Mouse (Mus musculus) embryonic facial prominence, embryonic 15.5 days (tissue): ENCODE data around the gene 4833420G17Rik. TPM values are rescaled to one million over a fixed set of nuclear protein-coding genes. Genes with fewer than 3 reads are reported as not detected.
"Not testable (repeated sequence)": the region's sequence is repeated elsewhere in the genome, so short reads cannot be mapped to it uniquely, and the experiment has no call there.

Experiments used
- ATAC-seq: fragments of 200-750 bp; cut with Nextera tagmentation; 2 replicates; pipeline ENCODE4 v1.8.0; 2017; ENCODE audit warnings: low read depth, moderate TSS enrichment; ENCODE audit not compliant: insufficient number of reproducible peaks, low FRiP score, low TSS enrichment
- H3K27ac ChIP-seq: fragments of 300-500 bp; sonication (generic); replicated peaks from 2 replicates; pipeline ENCODE4 v1.5.1; 2015; ENCODE audit warnings: mild to moderate bottlenecking, inconsistent platforms
- H3K27me3 ChIP-seq: fragments of 300-500 bp; sonication (generic); 2 replicates; pipeline ENCODE4 v1.6.1; 2015; ENCODE audit warnings: inconsistent platforms
- H3K36me3 ChIP-seq: fragments of 300-500 bp; sonication (generic); 2 replicates; pipeline ENCODE4 v1.6.1; 2015; ENCODE audit warnings: mild to moderate bottlenecking, inconsistent platforms
- H3K4me1 ChIP-seq: fragments of 300-500 bp; sonication (generic); 2 replicates; pipeline ENCODE4 v1.6.1; 2015; ENCODE audit warnings: inconsistent platforms
- H3K4me2 ChIP-seq: fragments of 300-500 bp; sonication (generic); replicated peaks from 2 replicates; pipeline ENCODE4 v1.6.1; 2015; ENCODE audit warnings: mild to moderate bottlenecking, inconsistent platforms
- H3K4me3 ChIP-seq: fragments of 300-500 bp; sonication (generic); replicated peaks from 2 replicates; pipeline ENCODE4 v1.5.1; 2015; ENCODE audit warnings: mild to moderate bottlenecking, inconsistent platforms
- H3K9ac ChIP-seq: fragments of 300-500 bp; sonication (generic); 2 replicates; pipeline ENCODE4 v1.6.1; 2015; ENCODE audit warnings: inconsistent platforms
- H3K9me3 ChIP-seq: fragments of 300-500 bp; sonication (generic); replicated peaks from 2 replicates; pipeline ENCODE4 v1.6.1; 2016; ENCODE audit warnings: inconsistent platforms
- WGBS: fragments of 180-500 bp; shearing (Covaris S2); methylation state at CpG from one replicate; pipeline ENCODE4 v1.1.7; 2015; 5-methylcytosine and 5-hydroxymethylcytosine counted together
- polyA plus RNA-seq: library from polyadenylated mRNA; unstranded; fragments of >200 nt; fragmentation: Nextera tagmentation; extraction: Ambion mirVana; gene quantifications from 2 replicates; pipeline ENCODE4 v1.2.1, GENCODE M21; 2015

The 4833420G17Rik gene
- polyA plus RNA-seq, 1 experiment from 2014 or later, result 70.5 TPM

GRCm38 (mm10) chr13:119476631-119477030 lies 14.1 kb downstream of the 4833420G17Rik start:
- H3K36me3 ChIP-seq, result peaks cover 74% of the 10 kb centered on the region
- H3K4me1 ChIP-seq, result no peaks in the 10 kb centered on the region
- no peak overlapping the region for H3K4me2 ChIP-seq
- no peak overlapping the region for H3K4me3 ChIP-seq
- WGBS, result 90% methylated on average over 9 of the region's 9 CpGs
- ATAC-seq, result no peak
- no peaks in the 10 kb centered on the region for H3K27me3 ChIP-seq
- no peaks in the 10 kb centered on the region for H3K9me3 ChIP-seq
- no peak overlapping the region for H3K27ac ChIP-seq
- no peak overlapping the region for H3K9ac ChIP-seq

DNA sequence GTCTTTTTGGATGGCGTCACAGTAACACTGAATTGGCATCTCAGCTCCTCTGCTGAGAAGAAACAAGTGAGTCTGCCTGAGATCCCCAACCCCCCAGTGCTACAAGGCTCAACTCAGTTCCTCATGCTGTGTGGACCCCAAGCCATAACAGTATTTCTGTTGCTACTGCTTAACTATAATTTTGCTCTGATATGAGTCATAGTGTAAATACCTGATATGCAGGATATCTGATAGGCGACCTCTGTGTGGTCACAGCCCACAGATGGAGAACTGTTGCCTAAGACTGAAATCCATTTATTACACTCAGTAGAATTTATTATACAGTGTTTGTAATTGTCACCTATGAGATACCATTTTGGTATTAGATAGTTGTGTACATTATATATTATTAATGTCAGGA lies 15.2 kb downstream of the 4833420G17Rik start:
- 91% methylated on average over 2 of the region's 2 CpGs for WGBS

GRCm38 (mm10) chr13:119487354-119487753 lies 24.8 kb downstream of the 4833420G17Rik start:
- H3K9ac ChIP-seq, result no peak overlapping the region
- no peaks in the 10 kb centered on the region for H3K27me3 ChIP-seq
- peak overlapping the region; percentile 30 for H3K4me2 ChIP-seq
- H3K27ac ChIP-seq, result no peak overlapping the region
- no peaks in the 10 kb centered on the region for H3K4me1 ChIP-seq
- WGBS, result 61% methylated on average over 7 of the region's 7 CpGs
- H3K36me3 ChIP-seq, result peaks cover 34% of the 10 kb centered on the region
- peaks cover 15% of the 10 kb centered on the region for H3K9me3 ChIP-seq
- no peak overlapping the region for H3K4me3 ChIP-seq
- ATAC-seq, result no peak

More for the DNA sequence above, 15.2 kb downstream of the 4833420G17Rik start:
- Histone ChIP-seq H3K4me1 (no peaks in the 10 kb centered on the region), H3K4me2 (no peak overlapping the region), H3K36me3 (peaks cover 67% of the 10 kb centered on the region), H3K27me3 (no peaks in the 10 kb centered on the region), H3K9me3 (no peaks in the 10 kb centered on the region), H3K9ac (no peak overlapping the region), H3K27ac (no peak overlapping the region), H3K4me3 (no peak overlapping the region)
- no peak for ATAC-seq

DNA sequence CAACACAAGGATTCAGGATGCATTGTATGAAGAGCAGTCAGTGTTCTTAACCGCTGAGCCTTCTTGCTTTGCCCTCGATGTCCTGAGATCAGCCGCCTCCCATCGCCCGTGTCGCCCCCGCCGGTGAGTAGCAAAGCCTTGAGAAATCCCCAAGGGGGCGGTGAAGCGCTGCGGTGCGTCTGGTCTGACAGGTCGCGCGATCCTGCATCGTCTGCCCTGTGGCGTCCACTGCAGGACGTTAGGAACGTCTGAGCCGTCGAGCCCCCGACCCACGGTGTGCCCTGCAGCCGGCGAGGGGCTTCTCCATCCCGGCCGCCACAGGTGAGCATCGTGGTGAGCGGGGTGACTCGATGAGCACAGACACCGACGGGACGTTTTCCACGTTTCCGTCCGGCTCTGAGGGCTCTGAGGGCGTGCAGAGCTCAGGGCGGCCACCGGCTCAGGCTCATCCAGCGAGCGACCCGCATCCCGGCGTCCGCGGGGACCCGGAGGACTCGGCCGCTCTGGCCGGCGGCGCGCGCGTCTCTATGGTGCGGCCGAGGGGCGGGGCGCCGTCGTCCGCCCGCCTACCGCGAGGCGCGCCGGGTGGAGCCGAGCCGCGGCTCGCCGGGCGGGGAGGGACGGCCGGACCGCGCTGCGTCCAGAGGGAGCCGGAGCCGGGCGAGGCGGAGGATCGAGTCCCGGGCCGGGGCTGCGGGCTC lies 25.5 kb downstream of the 4833420G17Rik start, which contains the start of the genes Tmem267 and 3110070M22Rik:
Gene Tmem267 (plus strand): TSS at position 160 of the 701 bp plus-strand sequence.
Gene 3110070M22Rik (minus strand): TSS at position 504 of the 701 bp plus-strand sequence.
- Histone ChIP-seq H3K36me3 (peaks cover 32% of the 10 kb centered on the region), H3K9ac (no peak within 1 kb of the TSS), H3K27me3 (no peaks in the 10 kb centered on the region), H3K4me3 (no peak within 1 kb of the TSS), H3K9me3 (peaks cover 16% of the 10 kb centered on the region), H3K27ac (peak within 1 kb of the TSS; percentile 1; the same call in 1 of the 2 replicates), H3K4me1 (no peaks in the 10 kb centered on the region), H3K4me2 (peak within 1 kb of the TSS; percentile 30)
- WGBS, result 81% methylated on average over 87 of the region's 87 CpGs
- no peak for ATAC-seq

- not testable (repeated sequence) for H3K27me3 ChIP-seq, H3K36me3 ChIP-seq, H3K4me1 ChIP-seq, H3K27ac ChIP-seq, H3K4me2 ChIP-seq, H3K9ac ChIP-seq, H3K4me3 ChIP-seq
- 90% methylated on average over 10 of the region's 10 CpGs for WGBS
- H3K9me3 ChIP-seq, result peaks cover 20% of the 10 kb centered on the region
- ATAC-seq, result peak; percentile 6; the same call in 1 of the 2 replicates
These were observed 29.5 kb downstream of the 4833420G17Rik start for GRCm38 (mm10) chr13:119492083-119492482.

DNA sequence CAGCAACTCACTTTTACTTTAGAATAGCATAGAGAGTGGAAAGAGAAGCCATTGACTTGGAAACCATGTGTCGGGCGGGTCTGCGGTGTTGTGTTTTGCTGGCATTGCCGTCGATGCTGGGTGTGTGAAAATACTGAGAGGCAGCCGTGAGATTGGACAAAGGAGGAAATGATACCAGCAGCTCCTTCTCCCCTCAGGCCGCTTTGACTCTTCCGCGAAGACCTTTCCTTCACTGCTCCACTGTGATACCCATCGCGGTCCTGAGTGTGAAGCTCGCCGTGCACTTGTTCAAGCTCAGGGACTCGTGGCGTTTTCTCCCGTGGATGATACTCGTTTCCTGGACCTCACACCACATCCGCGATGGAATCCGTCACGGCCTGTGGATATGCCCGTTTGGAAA lies 32.4 kb downstream of the 4833420G17Rik start:
- not testable (repeated sequence) for H3K9ac ChIP-seq, H3K4me3 ChIP-seq, H3K4me2 ChIP-seq, H3K36me3 ChIP-seq, H3K4me1 ChIP-seq, H3K27me3 ChIP-seq, H3K27ac ChIP-seq
- peaks cover 19% of the 10 kb centered on the region for H3K9me3 ChIP-seq
- 96% methylated on average over 13 of the region's 22 CpGs for WGBS
- 0 out of 2 replicates have a peak, but pooled peaks have one; percentile 8 for ATAC-seq

Other genes starting within 250 kb of the 4833420G17Rik start
- gene Paip1, start 34.2 kb upstream of the 4833420G17Rik start, polyA plus RNA-seq, result 60.7 and 63.9 TPM in 2 replicates
- 1.5 and 2.3 TPM in 2 replicates for gene Tmem267, start 25.3 kb downstream of the 4833420G17Rik start, polyA plus RNA-seq
- 1.4 and 1.8 TPM in 2 replicates for gene 3110070M22Rik, start 25.6 kb downstream of the 4833420G17Rik start, polyA plus RNA-seq
- 0.16 and 0.27 TPM in 2 replicates for gene Ccl28, start 161.1 kb downstream of the 4833420G17Rik start, polyA plus RNA-seq
- gene Hmgcs1, start 227.6 kb downstream of the 4833420G17Rik start, polyA plus RNA-seq, result 119 and 128 TPM in 2 replicates